Mouse (Mus musculus) forebrain, embryonic 16.5 days (tissue): ENCODE results near the gene Sh3bp4. TPM values are rescaled to one million over a fixed set of nuclear protein-coding genes. Genes with fewer than 3 reads are reported as not detected.
A peak's percentile ranks its signal among the peaks of the same experiment; 100 is the strongest.

Source experiments
- ATAC-seq: fragments of 200-750 bp; cut with Nextera tagmentation; 2 replicates; pipeline ENCODE4 v1.8.0; 2017; ENCODE audit warnings: mild to moderate bottlenecking, moderate library complexity
- H3K27ac ChIP-seq: fragments of 300-500 bp; sonication (generic); 2 replicates; pipeline ENCODE4 v1.5.1; 2014; ENCODE audit warnings: low read length, control low read depth
- H3K27me3 ChIP-seq: fragments of 300-500 bp; sonication (generic); replicated peaks from 2 replicates; pipeline ENCODE4 v1.6.1; 2014; ENCODE audit warnings: low read length; ENCODE audit not compliant: control insufficient read depth, insufficient read depth
- H3K36me3 ChIP-seq: fragments of 300-500 bp; sonication (generic); 2 replicates; pipeline ENCODE4 v1.6.1; 2014; ENCODE audit not compliant: control insufficient read depth, insufficient read depth
- H3K4me1 ChIP-seq: fragments of 300-500 bp; sonication (generic); replicated peaks from 2 replicates; pipeline ENCODE4 v1.6.1; 2014; ENCODE audit warnings: low read length; ENCODE audit not compliant: control insufficient read depth, insufficient read depth
- H3K4me2 ChIP-seq: fragments of 300-500 bp; sonication (generic); 2 replicates; pipeline ENCODE4 v1.6.1; 2014; ENCODE audit warnings: mild to moderate bottlenecking, low read length, control low read depth
- H3K4me3 ChIP-seq: fragments of 300-500 bp; sonication (generic); replicated peaks from 2 replicates; pipeline ENCODE4 v1.5.1; 2014; ENCODE audit warnings: mild to moderate bottlenecking, low read length, control low read depth
- H3K9ac ChIP-seq: fragments of 300-500 bp; sonication (generic); replicated peaks from 2 replicates; pipeline ENCODE4 v1.6.1; 2014; ENCODE audit warnings: low read depth, low read length, control low read depth
- H3K9me3 ChIP-seq: fragments of 300-500 bp; sonication (generic); 2 replicates; pipeline ENCODE4 v1.6.1; 2016; ENCODE audit warnings: low read length; ENCODE audit not compliant: control insufficient read depth
- WGBS: fragments of 180-500 bp; shearing (Covaris S2); extraction: QIAGEN DNeasy Blood & Tissue Kit; methylation state at CpG from one replicate; pipeline ENCODE4 v1.1.7; 2014; 5-methylcytosine and 5-hydroxymethylcytosine counted together
- polyA plus RNA-seq: library from polyadenylated mRNA; unstranded; fragments of >200 nt; fragmentation: Nextera tagmentation; extraction: Ambion mirVana; gene quantifications from 2 replicates; pipeline ENCODE4 v1.2.1, GENCODE M21; 2015

Gene Sh3bp4
- polyA plus RNA-seq, 1 experiment from 2014 or later, result 20.6 TPM

GRCm38 (mm10) chr1:89124076-89124475 lies 53.9 kb downstream of the Sh3bp4 start:
- Histone ChIP-seq H3K4me1 (peaks cover 6% of the 10 kb centered on the region; the same call in 1 of the 2 replicates), H3K4me3 (no peak overlapping the region), H3K36me3 (no peaks in the 10 kb centered on the region), H3K9me3 (no peaks in the 10 kb centered on the region), H3K9ac (no peak overlapping the region), H3K4me2 (no peak overlapping the region), H3K27ac (no peak overlapping the region), H3K27me3 (no peaks in the 10 kb centered on the region)
- 93% methylated on average over 7 of the region's 7 CpGs for WGBS
- no peak for ATAC-seq

GRCm38 (mm10) chr1:89127163-89127562 lies 56.9 kb downstream of the Sh3bp4 start:
- ATAC-seq, result no peak
- no peak overlapping the region for H3K4me3 ChIP-seq
- no peaks in the 10 kb centered on the region for H3K9me3 ChIP-seq
- H3K4me2 ChIP-seq, result no peak overlapping the region
- no peaks in the 10 kb centered on the region for H3K4me1 ChIP-seq
- WGBS, result 98% methylated on average over 3 of the region's 3 CpGs
- no peaks in the 10 kb centered on the region for H3K27me3 ChIP-seq
- H3K27ac ChIP-seq, result no peak overlapping the region
- no peak overlapping the region for H3K9ac ChIP-seq
- no peaks in the 10 kb centered on the region for H3K36me3 ChIP-seq

- Histone ChIP-seq H3K27ac (no peak overlapping the region), H3K4me3 (no peak overlapping the region), H3K4me2 (no peak overlapping the region), H3K36me3 (no peaks in the 10 kb centered on the region), H3K27me3 (no peaks in the 10 kb centered on the region), H3K9me3 (no peaks in the 10 kb centered on the region), H3K9ac (no peak overlapping the region), H3K4me1 (no peaks in the 10 kb centered on the region)
- ATAC-seq, result no peak
- WGBS, result 79% methylated on average over 6 of the region's 6 CpGs
These were observed 60.2 kb downstream of the Sh3bp4 start for GRCm38 (mm10) chr1:89130429-89130828.

GRCm38 (mm10) chr1:89131018-89131540 lies 60.9 kb downstream of the Sh3bp4 start:
- Histone ChIP-seq H3K27me3 (no peaks in the 10 kb centered on the region), H3K4me2 (no peak overlapping the region), H3K4me1 (peaks cover 2% of the 10 kb centered on the region), H3K9ac (no peak overlapping the region), H3K9me3 (no peaks in the 10 kb centered on the region), H3K4me3 (no peak overlapping the region), H3K27ac (no peak overlapping the region), H3K36me3 (no peaks in the 10 kb centered on the region)
- ATAC-seq, result no peak
- WGBS, result 82% methylated on average over 14 of the region's 14 CpGs

GRCm38 (mm10) chr1:89131707-89132106 lies 61.5 kb downstream of the Sh3bp4 start:
- Histone ChIP-seq H3K27ac (no peak overlapping the region), H3K27me3 (no peaks in the 10 kb centered on the region), H3K36me3 (no peaks in the 10 kb centered on the region), H3K9ac (no peak overlapping the region), H3K4me1 (peaks cover 8% of the 10 kb centered on the region), H3K9me3 (no peaks in the 10 kb centered on the region), H3K4me2 (no peak overlapping the region), H3K4me3 (no peak overlapping the region)
- 70% methylated on average over 8 of the region's 8 CpGs for WGBS
- 0 out of 2 replicates have a peak, but pooled peaks have one; percentile 36 for ATAC-seq

GRCm38 (mm10) chr1:89133266-89133665 lies 63.1 kb downstream of the Sh3bp4 start:
- 79% methylated on average over 4 of the region's 4 CpGs for WGBS
- no peak for ATAC-seq
- Histone ChIP-seq H3K9me3 (no peaks in the 10 kb centered on the region), H3K4me1 (peaks cover 16% of the 10 kb centered on the region), H3K4me2 (no peak overlapping the region), H3K9ac (no peak overlapping the region), H3K4me3 (no peak overlapping the region), H3K27me3 (no peaks in the 10 kb centered on the region), H3K36me3 (no peaks in the 10 kb centered on the region), H3K27ac (no peak overlapping the region)

DNA sequence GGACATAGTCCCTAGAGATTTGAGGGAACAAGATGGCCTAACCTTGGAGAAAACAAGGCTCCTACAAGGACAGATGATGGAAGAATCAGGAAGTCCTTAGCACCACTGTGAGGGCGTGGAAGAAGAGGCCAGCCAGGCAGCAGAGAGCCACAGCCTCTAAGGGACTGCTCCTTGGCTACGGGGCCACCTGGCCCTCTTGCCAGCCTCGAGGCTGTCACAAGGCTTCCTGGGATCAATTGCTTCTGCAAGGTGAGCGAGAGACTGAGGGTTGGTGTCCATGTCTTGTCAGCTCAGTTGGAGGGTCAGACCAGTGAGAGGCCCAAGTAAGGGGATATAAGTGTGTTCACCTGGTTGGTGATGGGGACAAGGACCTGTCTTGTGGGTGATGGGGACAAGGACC lies 63.5 kb downstream of the Sh3bp4 start:
- Histone ChIP-seq H3K27me3 (no peaks in the 10 kb centered on the region), H3K9me3 (no peaks in the 10 kb centered on the region), H3K4me3 (no peak overlapping the region), H3K27ac (no peak overlapping the region), H3K9ac (no peak overlapping the region), H3K4me2 (no peak overlapping the region), H3K36me3 (no peaks in the 10 kb centered on the region), H3K4me1 (peaks cover 16% of the 10 kb centered on the region)
- no peak for ATAC-seq
- 87% methylated on average over 4 of the region's 4 CpGs for WGBS

DNA sequence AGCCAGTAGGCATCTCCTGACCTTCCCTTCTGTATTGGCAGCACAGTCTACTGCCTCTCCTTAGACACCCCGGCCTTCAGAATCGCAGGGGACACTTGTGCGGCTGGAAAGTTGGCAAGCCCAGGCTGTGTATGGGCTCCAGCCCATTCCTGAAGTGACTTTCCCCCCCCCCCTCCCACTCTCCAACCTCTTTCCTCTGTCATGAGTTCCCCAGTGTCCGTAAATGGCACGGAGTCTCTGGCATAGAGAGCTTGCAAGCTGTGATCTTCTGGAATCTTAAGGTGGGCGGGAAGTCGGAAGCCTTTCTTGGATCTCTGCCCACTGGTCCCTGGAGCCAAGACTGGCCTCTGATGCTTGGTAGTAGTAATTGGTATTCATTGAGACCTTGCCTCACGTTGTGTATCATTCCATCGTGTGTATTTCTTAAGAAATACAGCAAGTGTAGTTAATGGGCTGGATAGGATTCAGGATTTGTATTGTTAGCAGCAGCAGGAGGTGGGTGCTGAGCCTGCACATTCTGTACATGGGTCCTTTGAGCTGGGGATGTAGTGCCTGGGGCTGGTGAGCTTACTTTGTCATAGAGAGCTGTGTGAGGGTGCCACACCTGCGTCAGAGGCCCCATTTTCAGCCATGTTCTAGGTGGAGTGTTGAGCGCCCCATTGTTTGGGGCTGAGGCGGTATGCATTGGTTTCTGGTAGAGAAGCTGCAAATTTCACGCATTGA lies 66.0 kb downstream of the Sh3bp4 start:
- peak; percentile 42 for ATAC-seq
- no peak overlapping the region for H3K4me2 ChIP-seq
- no peak overlapping the region for H3K9ac ChIP-seq
- H3K27ac ChIP-seq, result no peak overlapping the region
- H3K9me3 ChIP-seq, result no peaks in the 10 kb centered on the region
- H3K4me3 ChIP-seq, result no peak overlapping the region
- H3K4me1 ChIP-seq, result peaks cover 16% of the 10 kb centered on the region
- H3K36me3 ChIP-seq, result no peaks in the 10 kb centered on the region
- 34% methylated on average over 13 of the region's 13 CpGs for WGBS
- no peaks in the 10 kb centered on the region for H3K27me3 ChIP-seq

DNA sequence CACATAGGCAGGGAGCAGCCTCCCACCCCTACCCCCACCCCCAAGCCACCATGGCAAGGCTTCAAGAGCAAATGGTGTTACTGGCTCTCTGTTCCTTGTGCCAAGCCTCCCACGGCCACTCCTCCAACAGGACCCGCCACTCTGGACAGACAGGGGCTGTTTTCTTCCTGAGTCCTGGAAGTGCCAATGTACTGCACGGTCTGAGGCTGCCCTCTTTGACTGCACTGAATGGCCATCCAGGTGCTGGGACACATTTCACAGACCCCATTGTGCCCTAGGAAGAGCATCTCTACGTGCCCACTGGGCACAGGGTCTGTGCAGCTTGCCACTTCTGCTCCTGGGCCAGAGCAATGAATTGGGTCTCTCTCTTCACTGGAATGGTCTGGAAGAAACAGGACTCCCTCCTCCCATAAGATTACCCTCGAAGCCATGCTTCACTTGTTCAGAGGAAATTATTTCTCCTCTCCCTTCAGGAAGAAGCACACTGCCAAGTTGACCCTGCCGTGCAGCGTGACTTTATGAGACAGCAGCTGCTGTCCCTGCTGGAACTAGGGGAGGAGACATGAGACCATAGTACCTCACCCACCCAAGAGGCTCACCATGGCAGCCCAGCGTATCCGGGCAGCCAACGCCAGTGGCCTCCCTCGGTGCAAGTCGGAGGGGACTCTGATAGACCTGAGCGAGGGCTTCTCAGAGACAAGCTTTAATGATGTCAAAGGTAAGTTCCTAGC lies 67.0 kb downstream of the Sh3bp4 start:
- H3K27ac ChIP-seq, result no peak overlapping the region
- H3K9me3 ChIP-seq, result no peaks in the 10 kb centered on the region
- WGBS, result 70% methylated on average over 13 of the region's 13 CpGs
- peaks cover 16% of the 10 kb centered on the region for H3K4me1 ChIP-seq
- no peak overlapping the region for H3K9ac ChIP-seq
- ATAC-seq, result peak; percentile 43
- no peak overlapping the region for H3K4me3 ChIP-seq
- no peaks in the 10 kb centered on the region for H3K36me3 ChIP-seq
- H3K4me2 ChIP-seq, result no peak overlapping the region
- H3K27me3 ChIP-seq, result no peaks in the 10 kb centered on the region
